Mouse (Mus musculus) frontal cortex, postnatal 36 days (tissue): Measurements from ENCODE around the gene Tipin.
A peak's percentile ranks its signal among the peaks of the same experiment; 100 is the strongest.
"Not testable (repeated sequence)": the region's sequence is repeated elsewhere in the genome, so short reads cannot be mapped to it uniquely, and the experiment has no call there.

Source experiments
- DNase-seq, 2 experiments: peaks; one replicate each; pipeline ENCODE4 v3.0.0; 2022; ENCODE audit warnings: low spot score in 2 of 2

The Tipin gene

GRCm38 (mm10) chr9:64271249-64271648, 10.1 kb upstream of the Tipin start:
- DNase-seq: no peak

GRCm38 (mm10) chr9:64272611-64273010, 8.8 kb upstream of the Tipin start:
- DNase-seq: peak; percentile 45 to 72

DNA sequence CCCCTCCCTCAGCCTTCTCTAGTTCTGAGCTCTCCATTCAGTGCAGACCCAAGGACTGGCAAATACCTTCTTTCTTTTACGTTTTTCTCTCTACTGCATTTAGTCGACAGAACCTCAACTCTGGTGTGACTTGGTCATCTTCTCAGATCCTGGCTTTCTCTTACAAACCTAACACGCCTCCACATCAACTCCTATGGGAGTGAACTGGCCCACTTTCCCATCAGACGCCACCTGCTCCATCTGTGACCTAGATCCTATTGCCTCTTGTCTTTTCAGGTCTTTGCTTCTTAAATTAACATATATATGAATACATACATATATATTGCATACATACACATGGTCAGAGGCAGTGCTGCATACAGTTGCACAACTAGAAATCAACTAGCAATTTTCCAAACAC, 7.6 kb upstream of the Tipin start:
- peak; percentile 18 to 48 for DNase-seq

GRCm38 (mm10) chr9:64274291-64274690, 7.1 kb upstream of the Tipin start:
- DNase-seq: no peak

DNA sequence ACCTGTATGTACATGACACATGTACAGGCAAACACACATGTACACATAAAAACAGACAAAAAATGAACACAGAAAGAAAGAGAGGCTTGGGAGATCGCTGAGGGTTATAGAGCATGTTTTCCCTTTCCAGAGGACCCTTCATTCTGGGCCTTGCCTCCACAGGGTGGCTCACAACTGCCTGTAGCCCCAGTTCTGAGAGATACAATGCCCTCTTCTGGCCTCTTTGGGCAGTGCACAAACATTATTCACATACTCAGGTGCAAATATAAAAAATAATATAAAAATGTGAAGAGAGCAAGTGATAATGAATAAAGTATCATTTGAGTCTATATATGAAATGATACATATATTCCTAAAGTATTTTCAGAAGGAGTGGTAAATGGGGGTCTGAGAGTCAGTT, 6.5 kb upstream of the Tipin start:
- no peak for DNase-seq

DNA sequence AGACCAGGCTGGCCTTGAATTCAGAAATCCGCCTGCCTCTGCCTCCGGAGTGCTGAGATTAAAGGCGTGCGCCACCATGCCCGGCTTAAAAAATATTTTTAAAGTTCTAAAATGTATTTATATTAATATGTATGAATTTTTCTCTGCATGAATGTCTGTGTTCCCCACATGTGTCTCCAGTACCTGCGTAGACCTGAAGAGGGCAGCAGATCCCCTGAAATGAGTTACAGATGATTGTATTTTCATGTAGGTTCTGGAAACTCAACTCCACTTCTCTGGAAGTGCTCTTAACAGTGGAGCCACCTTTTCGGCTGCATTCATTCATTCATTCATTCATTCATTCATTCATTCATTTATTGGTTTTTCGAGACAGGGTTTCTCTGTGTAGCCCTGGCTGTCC, 3.7 kb upstream of the Tipin start:
- peak; percentile 38 to 73 for DNase-seq

DNA sequence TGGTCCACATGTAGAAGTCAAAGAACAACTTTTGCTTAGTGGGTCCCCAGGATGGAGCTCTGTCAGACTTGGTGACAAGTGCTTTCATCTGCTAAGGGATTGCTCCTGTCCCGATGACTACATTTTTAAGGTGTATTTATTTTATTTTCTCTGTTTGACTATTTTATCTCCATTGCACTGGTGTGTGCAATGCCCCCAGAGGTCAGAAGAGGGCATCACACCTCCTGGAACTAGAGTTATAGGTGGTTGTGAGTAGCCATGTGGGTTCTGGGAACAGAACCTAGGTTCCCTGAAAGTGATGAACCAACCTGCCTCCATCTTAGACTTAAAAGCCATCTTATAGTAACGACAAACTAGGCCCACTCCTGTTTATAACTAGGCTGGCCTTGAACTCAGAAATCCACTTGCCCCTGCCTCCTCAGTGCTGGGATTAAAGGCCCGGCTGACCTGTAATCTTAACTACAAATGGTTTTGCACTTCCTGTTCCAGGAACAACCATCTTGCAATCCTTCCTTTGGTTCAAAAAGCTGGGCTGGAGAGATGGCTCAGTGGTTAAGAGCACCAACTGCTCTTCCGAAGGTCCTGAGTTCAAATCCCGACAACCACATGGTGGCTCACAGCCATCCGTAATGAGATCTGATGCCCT, 2.6 kb upstream of the Tipin start:
- no peak for DNase-seq

- DNase-seq: no peak
These were observed 399 bp downstream of the Tipin start for GRCm38 (mm10) chr9:64281781-64282178.

- DNase-seq: no peak
These were observed 1.1 kb downstream of the Tipin start for GRCm38 (mm10) chr9:64282404-64282987.

GRCm38 (mm10) chr9:64303086-64303485, 21.7 kb downstream of the Tipin start:
- not testable (repeated sequence) for DNase-seq

DNA sequence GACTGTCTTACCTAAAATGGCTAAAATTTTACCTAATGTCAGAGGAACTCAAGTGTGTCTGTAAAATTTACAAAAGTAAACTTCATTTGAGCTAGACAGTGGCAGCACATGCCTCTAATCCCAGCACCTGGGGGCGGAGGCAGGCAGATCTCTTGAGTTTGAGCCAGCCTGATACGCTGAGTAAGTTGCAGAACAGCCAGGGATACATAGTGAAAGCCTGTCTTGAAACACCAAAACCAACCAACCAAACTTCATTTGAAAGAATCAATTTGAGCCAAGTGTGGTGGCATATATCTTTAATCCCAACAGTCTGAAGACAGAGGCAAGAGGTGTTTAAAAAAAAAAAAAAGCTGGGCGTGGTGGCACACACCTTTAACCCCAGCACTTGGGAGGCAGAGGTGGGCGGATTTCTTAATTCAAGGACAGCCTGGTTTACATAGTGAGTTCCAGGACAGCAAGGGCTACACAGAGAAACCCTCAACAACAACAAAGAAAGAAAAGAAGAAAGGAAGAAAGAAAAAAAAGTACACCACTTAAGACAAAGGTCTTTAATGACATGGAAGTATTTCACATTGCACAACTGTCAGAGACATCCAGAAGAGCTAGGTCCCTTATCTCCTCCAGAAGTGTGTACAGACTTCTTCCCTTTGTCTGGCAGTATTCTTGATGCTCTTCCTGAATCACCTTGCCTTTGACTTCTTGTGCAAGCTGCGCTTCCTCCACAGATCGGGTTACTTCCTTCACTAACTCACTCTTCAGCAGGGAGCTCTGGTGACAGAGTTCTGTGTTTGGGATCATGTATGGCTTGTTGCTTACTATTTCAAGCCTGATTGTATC, 25.3 kb downstream of the Tipin start:
- DNase-seq: peak in 1 of 2 experiments; percentile 5

DNA sequence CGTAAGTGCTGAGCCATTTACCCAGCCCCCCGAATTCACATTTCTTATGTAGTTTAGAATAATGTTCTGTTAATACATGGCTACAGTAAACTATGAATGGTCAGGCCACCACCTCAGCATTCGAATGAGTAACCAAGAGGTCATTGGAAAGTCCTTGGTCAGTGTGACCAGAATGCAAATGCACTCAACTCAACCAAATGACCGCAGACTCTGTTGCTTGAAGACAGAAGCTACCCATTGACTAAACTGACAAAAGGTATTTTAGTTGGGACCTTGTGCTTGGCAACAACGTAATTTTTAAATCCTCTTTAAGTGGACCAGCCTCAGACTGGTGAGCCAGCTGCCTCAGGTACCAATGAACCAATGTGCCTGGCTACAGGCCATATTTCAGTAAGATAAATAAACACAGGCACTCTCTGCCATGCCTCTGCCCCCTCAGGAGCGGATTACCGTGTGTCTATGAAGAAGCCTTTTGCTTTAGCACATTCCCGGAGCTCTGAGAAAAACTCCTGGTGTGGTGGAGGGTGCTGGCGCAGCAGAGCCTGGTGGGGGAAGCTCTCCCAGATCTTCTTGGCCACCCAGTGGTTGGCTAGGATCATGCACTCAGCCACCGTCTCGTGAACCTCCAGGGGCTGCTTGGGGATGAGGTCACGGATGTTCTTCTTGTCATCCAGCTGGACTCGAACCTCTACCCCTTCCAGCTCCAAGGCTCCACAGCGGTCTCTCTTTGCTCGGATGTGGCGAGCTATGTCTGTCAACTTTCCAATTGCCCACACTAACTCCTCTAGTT, 29.8 kb downstream of the Tipin start:
- DNase-seq: no peak

GRCm38 (mm10) chr9:64312128-64312527, 30.7 kb downstream of the Tipin start:
- DNase-seq: no peak

DNA sequence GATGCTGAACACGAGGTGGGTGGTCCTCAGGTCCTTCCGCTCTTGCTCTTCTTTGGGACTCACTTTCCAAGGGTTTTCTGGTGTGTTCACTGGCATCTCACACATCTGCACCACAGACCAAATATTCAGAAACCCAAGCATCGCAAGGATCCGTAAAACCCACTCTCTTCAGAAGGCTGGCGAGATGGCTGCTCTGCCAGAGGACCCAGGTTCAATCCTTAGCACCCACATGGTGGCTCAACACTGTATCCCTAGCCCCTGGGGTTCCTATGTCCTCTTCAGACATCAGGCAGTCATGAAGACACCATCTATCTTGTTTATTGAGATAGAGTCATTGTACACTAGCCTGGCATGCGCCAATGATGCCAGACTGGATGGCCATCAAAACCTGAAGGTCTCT, 33.3 kb downstream of the Tipin start:
- no peak for DNase-seq

GRCm38 (mm10) chr9:64316986-64317385, 35.6 kb downstream of the Tipin start:
- DNase-seq: no peak

- no peak for DNase-seq
These were observed 42.6 kb downstream of the Tipin start for GRCm38 (mm10) chr9:64323976-64324375.

GRCm38 (mm10) chr9:64335825-64336224, 54.4 kb downstream of the Tipin start:
- no peak for DNase-seq

DNA sequence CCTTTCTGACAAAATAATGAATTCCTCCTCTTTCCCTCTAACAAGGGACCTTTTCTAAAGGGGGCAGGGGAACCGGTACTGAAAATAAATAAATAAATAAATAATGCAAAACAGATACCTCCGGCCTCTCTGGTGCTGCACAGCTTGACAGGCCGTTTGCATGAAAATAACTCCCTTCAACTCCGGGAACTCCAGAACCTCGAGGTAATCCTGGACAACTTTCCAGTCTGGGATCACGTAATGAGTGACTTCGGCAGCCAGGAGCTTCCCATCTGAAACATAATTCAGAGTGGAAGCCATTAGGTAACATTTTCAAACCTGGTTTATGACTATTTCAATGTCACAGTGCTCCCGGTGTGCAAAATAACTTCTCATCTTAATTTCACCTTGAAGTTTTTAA, 58.0 kb downstream of the Tipin start:
- DNase-seq: no peak

DNA sequence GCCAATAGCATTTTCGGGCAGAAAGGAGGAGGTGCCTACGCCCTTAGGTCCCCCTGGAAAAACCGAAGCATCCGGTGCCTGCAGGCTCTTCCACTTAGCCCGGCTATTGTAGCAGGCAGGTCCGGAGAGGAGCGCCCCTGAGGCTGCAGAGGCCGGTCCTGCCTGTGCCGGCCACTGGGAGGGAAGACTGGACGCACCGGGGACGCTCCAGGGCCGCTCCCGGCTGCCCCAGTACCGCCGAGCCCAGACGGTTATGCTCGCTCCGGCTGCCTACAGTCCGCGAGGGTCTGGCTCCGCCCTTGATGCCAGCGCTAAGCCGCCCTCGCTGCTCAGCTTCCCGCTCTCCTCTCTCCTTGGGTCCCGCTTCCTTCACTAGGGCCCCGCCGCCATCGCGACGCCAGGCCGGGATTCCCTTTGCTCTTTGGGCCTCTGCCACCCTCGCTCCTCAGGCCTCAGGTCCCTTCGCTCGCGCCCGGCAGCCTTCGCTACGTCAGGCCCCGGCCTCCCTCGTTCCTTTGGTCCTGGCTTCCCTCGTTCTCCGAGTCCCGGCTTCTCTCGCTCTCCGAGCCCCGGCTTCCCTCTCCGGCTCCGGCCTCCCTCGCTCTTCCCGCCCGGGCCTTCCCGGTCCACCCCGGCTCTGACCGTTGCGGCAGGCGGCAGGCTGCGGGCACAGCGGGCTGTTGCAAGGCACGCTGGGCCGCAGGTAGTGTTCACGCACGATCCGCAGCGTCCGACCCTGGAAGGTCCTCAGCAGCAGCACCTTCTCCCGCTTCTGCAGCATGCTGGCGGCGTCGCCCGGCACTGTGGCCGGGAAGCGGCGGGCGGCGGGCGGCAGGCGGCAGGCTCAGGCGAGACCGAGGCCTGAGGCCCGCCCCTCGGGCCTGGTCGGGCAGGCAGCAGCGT, 59.2 kb downstream of the Tipin start:
- DNase-seq: peak; percentile 68 to 76

- no peak for DNase-seq
These were observed 59.8 kb downstream of the Tipin start, which contains the start of gene Dis3l for GRCm38 (mm10) chr9:64341254-64341566. TSS of gene Dis3l (minus strand) at chr9:64341288.

DNA sequence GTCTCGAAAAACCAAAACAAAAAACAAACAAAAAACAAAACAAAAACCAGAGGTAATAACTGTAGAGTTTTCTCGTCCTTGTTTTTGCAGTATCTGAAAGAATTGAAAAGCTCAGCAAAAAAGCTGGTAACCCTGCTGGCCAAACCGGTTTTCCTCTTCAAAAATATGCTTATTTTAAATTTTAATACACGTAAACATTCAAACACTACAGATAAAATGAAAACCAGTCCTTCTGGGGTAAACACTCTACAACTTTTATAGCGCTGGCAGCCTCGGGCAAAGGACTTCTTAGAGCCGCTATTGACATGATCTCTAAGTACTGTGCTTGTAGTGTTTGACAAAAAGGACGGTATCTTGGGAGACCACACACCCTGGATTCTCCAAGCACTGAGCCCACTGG, 60.3 kb downstream of the Tipin start:
- DNase-seq: no peak
